Mouse (Mus musculus) left cerebral cortex, postnatal 25 days (tissue): ENCODE measurements around the gene Ccdc69. TPM values are rescaled to one million over a fixed set of nuclear protein-coding genes. Genes with fewer than 3 reads are reported as not detected.

Experiments
- DNase-seq, 2 experiments: peaks; one replicate each; pipeline ENCODE4 v3.0.0; 2022; ENCODE audit warnings: low spot score in 2 of 2, mixed read lengths in 1 of 2
- intact Hi-C: fragments of 180-260 bp; cut with DNase I; formaldehyde crosslinking; loops from one replicate; pipeline ENCODE4 v1.15.1; 2025
- total RNA-seq, 2 experiments: library from RNA; stranded (reverse); gene quantifications; 2 replicates each; pipeline ENCODE4 v1.2.3; 2021

The Ccdc69 gene
- total RNA-seq, 2 experiments from 2014 or later: 0.32 to 0.37 TPM

DNA sequence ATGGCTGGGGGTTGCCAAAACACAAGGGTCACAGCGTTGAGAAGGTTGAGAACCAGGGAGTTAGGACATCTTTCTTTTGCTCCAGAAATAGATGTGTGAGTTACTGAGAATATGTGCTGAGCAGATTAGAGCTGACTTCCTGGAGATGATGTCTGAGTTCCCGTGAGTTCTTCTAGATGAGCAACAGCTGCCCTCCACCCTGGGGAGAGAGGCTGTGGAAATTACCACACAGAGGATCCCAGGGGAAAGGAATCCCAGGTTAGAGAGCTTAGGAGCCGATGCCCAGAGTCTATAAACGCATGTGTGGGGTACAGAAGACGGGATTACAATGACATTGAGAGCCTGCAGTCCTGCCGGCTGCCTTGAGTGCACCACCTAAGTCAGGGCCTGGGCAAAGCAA, 59.9 kb downstream of the Ccdc69 start:
- DNase-seq: peak in 1 of 2 experiments; percentile 35
- intact Hi-C loops: no loop called here

DNA sequence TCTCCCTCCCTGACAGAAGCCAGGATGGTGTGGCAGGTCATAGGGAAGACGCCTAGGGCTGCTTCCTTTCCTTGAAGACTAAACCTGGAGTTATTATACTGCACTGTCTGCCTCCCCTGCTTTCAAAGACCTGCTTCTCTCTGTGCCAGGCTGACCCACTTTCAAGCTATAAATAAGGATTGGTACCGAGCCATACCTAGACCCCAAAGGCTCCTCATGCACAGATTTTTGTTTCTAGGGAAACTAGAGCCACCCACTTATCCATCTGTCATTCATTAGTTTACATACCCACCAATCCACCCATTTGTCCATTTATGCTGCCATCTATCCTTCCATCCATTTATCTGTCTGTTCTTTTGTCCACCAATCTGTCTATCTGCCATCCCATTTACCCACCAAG, 60.7 kb downstream of the Ccdc69 start:
- peak in 1 of 2 experiments; percentile 68 for DNase-seq
- intact Hi-C loops: no loop called here

DNA sequence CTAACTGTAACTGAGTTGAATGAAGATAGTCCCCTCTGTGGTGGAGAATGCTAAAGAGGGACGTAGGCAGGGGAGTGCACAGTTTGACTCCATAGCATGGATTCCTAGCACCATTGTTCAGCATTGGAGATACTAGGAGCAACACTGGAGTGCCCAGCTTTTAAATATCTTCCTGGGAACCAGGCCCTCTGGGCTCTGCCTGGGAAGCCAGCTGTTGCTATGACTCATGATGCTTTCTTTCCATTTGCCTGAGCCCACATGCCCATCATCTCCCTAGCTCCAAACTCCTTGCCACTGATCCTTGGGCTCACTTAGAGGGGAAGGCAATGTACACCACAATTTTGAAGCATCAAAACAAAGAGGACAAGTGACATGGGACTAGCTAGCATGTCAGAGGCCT, 61.2 kb downstream of the Ccdc69 start:
- intact Hi-C loops: no loop called here
- DNase-seq: peak in 1 of 2 experiments; percentile 74

DNA sequence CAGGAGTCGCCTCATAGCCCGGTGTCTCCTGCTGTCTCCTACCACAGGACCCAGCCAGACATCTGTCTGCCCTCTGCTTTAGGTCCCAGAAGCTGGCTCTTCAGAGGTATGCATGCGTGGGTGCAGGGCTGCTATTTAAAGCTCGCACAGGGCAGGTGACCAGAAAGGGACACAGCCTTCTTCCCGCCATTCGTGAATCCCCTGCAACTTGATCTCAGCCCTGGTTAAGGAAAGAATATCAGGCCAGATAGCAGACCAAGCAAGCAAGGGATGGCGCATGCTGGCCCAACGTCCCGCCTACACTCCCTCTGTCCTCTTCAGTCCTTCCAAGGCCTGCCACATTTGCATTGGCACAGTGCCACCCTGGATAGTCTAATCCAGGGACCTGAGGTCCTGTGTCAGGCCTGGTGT, 62.1 kb downstream of the Ccdc69 start:
- DNase-seq: peak in 1 of 2 experiments; percentile 63
- intact Hi-C loops: no loop called here

DNA sequence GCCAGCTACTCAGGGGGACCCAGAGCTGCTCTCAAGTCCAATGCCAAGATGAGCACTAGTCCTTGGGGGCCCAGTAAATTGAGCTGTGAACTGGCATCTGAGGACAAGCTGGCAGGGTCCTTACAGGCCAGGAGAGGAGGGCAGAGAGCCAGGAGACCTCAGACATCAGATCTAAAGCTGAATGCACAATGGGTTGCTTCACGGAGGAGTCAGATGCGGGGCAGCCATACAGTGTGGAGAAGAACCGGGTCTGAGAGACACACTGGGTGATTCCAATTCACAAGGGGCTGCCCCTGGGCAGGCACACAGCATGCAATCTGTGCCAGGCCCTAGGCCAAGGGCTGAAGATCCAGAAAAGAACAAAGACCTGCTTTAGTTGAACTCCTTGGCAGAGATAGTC, 62.7 kb downstream of the Ccdc69 start:
- intact Hi-C loops: no loop called here
- DNase-seq: peak in 1 of 2 experiments; percentile 53

DNA sequence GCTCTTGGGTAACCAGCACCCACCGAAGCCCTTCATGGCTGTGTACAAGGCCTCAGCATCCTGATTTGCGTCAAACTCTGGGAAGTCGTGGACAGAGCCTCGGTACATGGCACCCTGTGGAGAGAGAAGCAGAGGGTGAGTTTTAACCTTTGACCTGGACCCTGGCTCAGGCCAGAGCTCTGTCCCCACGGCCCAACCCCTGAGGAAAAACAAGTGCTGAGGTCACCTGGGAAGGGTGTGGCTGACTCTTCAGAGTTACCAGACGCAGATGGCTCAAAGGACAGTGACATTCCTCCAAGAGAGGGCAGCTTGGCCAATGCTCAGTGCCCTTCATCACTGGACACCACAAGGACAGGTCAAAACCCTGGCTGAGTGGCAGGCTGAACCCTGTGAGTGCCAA, 64.1 kb downstream of the Ccdc69 start:
- no peak for DNase-seq
- intact Hi-C loops: no loop called here

DNA sequence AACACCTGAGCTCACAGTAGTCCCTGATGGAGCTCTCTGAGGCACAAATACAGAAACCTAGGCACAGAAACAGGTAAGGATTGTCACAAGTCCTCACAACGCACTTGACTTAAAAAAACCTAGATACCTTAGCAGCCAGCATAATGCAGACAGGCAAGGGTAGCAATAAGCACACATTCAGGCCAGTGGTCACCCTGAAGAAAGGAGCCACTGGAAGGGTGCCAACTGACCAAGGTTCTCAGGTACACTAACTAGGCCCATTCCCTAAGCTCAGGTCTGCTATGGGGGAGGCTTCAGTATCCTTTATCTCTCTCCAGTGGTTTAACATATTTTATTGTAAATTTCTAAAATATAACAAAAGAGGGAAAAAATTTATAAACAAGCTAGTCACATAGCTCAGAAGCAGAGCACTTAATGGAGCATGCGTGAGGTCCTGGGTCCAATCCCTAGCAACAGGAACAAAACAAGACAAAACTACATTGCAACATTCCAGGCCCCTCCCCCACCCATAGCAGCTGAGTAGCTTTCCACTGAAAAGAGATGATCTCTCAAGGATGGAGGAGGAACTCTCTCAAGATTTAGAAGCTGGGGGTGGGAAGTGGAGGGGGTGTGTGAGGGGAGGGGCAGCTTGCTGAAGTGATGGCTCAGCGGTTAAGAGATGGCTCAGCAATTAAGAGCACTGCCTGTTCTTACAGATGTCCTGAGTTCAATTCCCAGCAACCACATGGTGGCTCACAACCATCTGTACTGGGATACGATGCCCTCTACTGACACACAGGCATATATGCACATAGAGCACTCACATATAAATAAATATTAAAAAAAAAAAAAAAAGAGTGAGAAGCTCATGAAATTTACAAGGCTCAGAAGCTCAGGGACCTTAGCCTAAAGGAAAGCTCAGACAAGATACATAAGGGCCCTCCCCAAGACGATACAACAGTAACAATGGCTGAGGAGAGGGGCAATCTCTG, 65.1 kb downstream of the Ccdc69 start:
- peak in 1 of 2 experiments; percentile 50 for DNase-seq
- intact Hi-C loops: no loop called here

DNA sequence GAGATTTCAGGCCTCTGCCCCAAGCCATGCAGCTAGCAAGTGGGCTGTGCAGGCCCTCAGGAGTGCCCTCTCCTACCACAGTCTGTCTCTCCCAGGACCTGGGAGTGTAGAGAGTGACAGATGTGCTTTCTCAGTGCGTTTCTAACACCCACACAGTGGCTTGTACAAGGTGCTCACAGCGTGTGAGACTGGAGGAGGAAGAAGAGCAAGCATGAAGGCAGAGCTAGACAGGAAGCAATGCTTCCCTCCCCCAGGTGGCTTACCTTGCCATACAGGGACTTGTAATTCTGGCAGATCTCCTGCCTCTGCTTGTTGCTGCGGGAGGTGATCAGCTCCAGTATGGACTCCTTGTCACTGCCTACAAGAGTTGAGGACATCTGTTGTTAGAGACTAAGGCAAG, 66.5 kb downstream of the Ccdc69 start:
- intact Hi-C loops: no loop called here

DNA sequence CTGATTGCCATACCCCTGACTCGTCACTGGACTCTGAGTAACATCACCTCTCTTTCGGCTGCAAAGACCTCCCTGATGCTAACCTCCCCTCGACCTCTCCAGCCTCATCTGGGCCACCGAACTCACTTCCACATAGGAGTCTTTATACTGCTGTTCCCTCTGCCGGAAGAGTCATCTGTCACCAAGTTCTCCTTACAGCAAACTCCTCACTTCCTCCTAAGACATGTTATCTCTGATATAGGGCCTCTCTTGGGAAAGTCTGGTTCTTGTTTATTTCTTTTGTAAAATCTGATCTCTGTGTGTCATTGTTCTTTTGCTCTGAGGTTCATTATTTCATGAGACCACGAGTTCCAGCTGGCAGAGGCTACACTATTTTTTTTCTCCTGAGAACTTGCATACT, 69.7 kb downstream of the Ccdc69 start:
- DNase-seq: no peak
- intact Hi-C loops: no loop called here

More for the DNA sequence above, 66.5 kb downstream of the Ccdc69 start:
- DNase-seq: peak in 1 of 2 experiments; percentile 44

DNA sequence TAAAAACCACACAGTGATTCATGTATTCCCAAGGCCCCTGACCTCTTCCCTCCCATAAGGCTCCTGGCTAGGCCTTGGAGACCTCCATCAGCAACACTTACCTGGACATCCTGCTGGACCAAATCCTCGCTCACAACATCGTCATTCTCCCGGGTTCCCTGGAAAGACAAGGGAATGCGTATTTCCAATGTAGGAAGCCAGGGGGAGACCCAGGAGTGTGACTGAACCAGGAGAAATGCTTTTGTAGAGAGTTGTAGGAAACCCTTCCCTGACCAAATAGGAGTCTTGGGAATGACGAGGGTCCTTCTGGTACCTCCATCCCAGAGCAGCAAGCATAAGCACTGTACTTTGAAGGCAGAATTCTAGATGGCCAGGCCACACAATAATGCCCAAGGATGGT, 72.2 kb downstream of the Ccdc69 start:
- intact Hi-C loops: no loop called here
- no peak for DNase-seq

DNA sequence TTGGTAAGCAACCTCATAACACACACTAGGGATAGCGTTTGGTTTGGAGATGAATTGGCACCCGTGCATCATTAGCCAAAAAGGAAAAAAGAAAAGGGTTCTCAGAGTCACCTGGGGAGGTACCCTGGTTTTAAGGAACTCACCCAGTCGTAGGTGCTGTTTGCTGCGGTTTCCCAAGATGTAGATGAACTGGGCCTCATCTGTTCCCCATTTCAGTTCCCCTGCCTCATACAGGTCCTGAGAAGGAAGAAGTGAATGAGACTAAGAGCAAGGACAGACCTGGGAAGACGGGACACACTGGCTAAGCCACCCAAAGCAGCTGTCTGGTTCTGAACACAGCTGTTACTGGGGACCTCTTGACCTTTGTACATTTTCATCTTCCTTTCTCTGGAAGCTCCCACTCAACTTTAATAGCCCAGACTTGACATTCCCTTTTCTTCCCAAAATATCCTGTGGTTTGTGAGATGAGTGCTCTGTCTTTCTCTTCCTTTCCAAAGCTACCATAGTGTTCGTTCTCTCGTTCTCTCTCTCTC, 72.9 kb downstream of the Ccdc69 start:
- intact Hi-C loops: no loop called here
- no peak for DNase-seq

Other genes starting within 250 kb of the Ccdc69 start
- 10 to 100 TPM; 26.2 to 27.2 TPM for gene Lyrm7, start 217.2 kb downstream of the Ccdc69 start, total RNA-seq
- gene Hint1, start 211.7 kb downstream of the Ccdc69 start, total RNA-seq: 100 to 1,000 TPM; 236 to 265 TPM
- gene Gpx3, start 175.7 kb downstream of the Ccdc69 start, total RNA-seq: 1 to 10 TPM; 8.6 to 9.7 TPM
- gene Tnip1, start 115.2 kb downstream of the Ccdc69 start, total RNA-seq: 10 to 100 TPM; 36.4 to 40.0 TPM
- gene Anxa6, start 44.7 kb downstream of the Ccdc69 start, total RNA-seq: 10 to 100 TPM; 81.1 to 89.5 TPM
- 10 to 100 TPM; 38.4 to 41.4 TPM for gene Gm2a, start 20.0 kb upstream of the Ccdc69 start, total RNA-seq
- gene Slc36a3, start 73.6 kb upstream of the Ccdc69 start, total RNA-seq: not detected
- under 1 TPM; 0.34 to 0.43 TPM for gene Slc36a2, start 106.9 kb upstream of the Ccdc69 start, total RNA-seq
- 10 to 100 TPM; 80.4 to 82.8 TPM for gene Slc36a1, start 126.2 kb upstream of the Ccdc69 start, total RNA-seq